Mouse (Mus musculus) heart, postnatal 25 days (tissue): ENCODE measurements around the gene Olfr47. TPM values are rescaled to one million over a fixed set of nuclear protein-coding genes. Genes with fewer than 3 reads are reported as not detected.
"Not testable (repeated sequence)": the region's sequence is repeated elsewhere in the genome, so short reads cannot be mapped to it uniquely, and the experiment has no call there.

Experiments
- DNase-seq: peaks from one replicate; pipeline ENCODE4 v3.0.0; 2022; ENCODE audit warnings: low spot score
- intact Hi-C: fragments of 180-260 bp; cut with DNase I; formaldehyde crosslinking; loops from one replicate; pipeline ENCODE4 v1.15.1; 2025
- total RNA-seq, 2 experiments: library from RNA; stranded (reverse); gene quantifications; 2 replicates each; pipeline ENCODE4 v1.2.3; 2021

Olfr47 gene
- not detected for total RNA-seq

GRCm38 (mm10) chr6:43231255-43231654 is at the start of gene Olfr47:
Gene Olfr47, plus strand, starts transcription at chr6:43231529.
- DNase-seq, intact Hi-C loops: not testable (repeated sequence)

- intact Hi-C loops, result no loop called here
- DNase-seq, result no peak
Observed at GRCm38 (mm10) chr6:43190986-43191385, 40.3 kb upstream of the Olfr47 start.

GRCm38 (mm10) chr6:43196781-43197180 is 34.5 kb upstream of the Olfr47 start, which contains the start of gene Olfr435:
Gene Olfr435, plus strand, starts transcription at chr6:43197146.
- no peak for DNase-seq
- intact Hi-C loops, result no loop called here

- DNase-seq, result no peak
- intact Hi-C loops, result no loop called here
Observed at GRCm38 (mm10) chr6:43198094-43198493, 33.2 kb upstream of the Olfr47 start.

GRCm38 (mm10) chr6:43202786-43203185 is 28.5 kb upstream of the Olfr47 start:
- intact Hi-C loops, result no loop called here
- no peak for DNase-seq

- no peak for DNase-seq
Observed at GRCm38 (mm10) chr6:43205355-43205754, 26.0 kb upstream of the Olfr47 start.

GRCm38 (mm10) chr6:43212873-43213272 is 18.5 kb upstream of the Olfr47 start, which contains the start of gene Olfr434:
Gene Olfr434, plus strand, starts transcription at chr6:43213021.
- DNase-seq, intact Hi-C loops: not testable (repeated sequence)

More at GRCm38 (mm10) chr6:43205355-43205754, 26.0 kb upstream of the Olfr47 start:
- intact Hi-C loops, result no loop called here

GRCm38 (mm10) chr6:43242061-43242460 is 10.7 kb downstream of the Olfr47 start:
- no peak for DNase-seq
- intact Hi-C loops, result loop anchor here (5.0 kb wide), 1 partner anchor 35 kb away; no protein-coding TSS in a partner anchor

- no peak for DNase-seq
- intact Hi-C loops, result no loop called here
Observed at GRCm38 (mm10) chr6:43247396-43247795, 16.1 kb downstream of the Olfr47 start.

GRCm38 (mm10) chr6:43252994-43253393 is 21.7 kb downstream of the Olfr47 start:
- intact Hi-C loops, result no loop called here
- DNase-seq, result no peak

GRCm38 (mm10) chr6:43254193-43254926 is 23.0 kb downstream of the Olfr47 start:
- intact Hi-C loops, result loop anchor here (1.0 kb wide), 2 partner anchors 24 to 43 kb away; no protein-coding TSS in a partner anchor
- no peak for DNase-seq

GRCm38 (mm10) chr6:43260756-43261155 is 29.4 kb downstream of the Olfr47 start:
- DNase-seq, result no peak
- intact Hi-C loops, result loop anchor here (10.0 kb wide), 2 partner anchors 404 to 716 kb away; partner anchors contain the start of genes Olfr455 and Tpk1

- intact Hi-C loops, result loop anchor here (10.0 kb wide), 2 partner anchors 399 to 721 kb away; partner anchors contain the start of genes Olfr455 and Tpk1
- DNase-seq, result peak; percentile 42
Observed at GRCm38 (mm10) chr6:43265363-43266041, 34.2 kb downstream of the Olfr47 start, which contains the start of gene Arhgef5. Gene Arhgef5, plus strand, starts transcription at chr6:43265582.

- no peak for DNase-seq
- intact Hi-C loops, result loop anchor here (10.0 kb wide), 2 partner anchors 398 to 722 kb away; partner anchors contain the start of genes Olfr455 and Tpk1
Observed at GRCm38 (mm10) chr6:43266356-43266755, 35.0 kb downstream of the Olfr47 start.

GRCm38 (mm10) chr6:43272597-43272996 is 41.3 kb downstream of the Olfr47 start:
- DNase-seq, result no peak
- intact Hi-C loops, result loop anchor here (10.0 kb wide), 1 partner anchor 1008 kb away; the partner anchor contains the start of genes Casp2 and Tmem139

GRCm38 (mm10) chr6:43274123-43274522 is 42.8 kb downstream of the Olfr47 start:
- no peak for DNase-seq
- intact Hi-C loops, result loop anchor here (10.0 kb wide), 1 partner anchor 1009 kb away; the partner anchor contains the start of genes Casp2 and Tmem139

GRCm38 (mm10) chr6:43278247-43278646 is 46.9 kb downstream of the Olfr47 start:
- no peak for DNase-seq
- intact Hi-C loops, result loop anchor here (1.0 to 10.0 kb wide), 3 partner anchors 24 to 1013 kb away; partner anchors contain the start of genes Casp2 and Tmem139

GRCm38 (mm10) chr6:43280481-43280880 is 49.2 kb downstream of the Olfr47 start:
- no peak for DNase-seq
- intact Hi-C loops, result no loop called here
